Mouse (Mus musculus) frontal cortex, postnatal 36 days (tissue): ENCODE measurements at regions not wholly inside any gene's neighbourhood (a gene's known extent, or its start where the extent isn't known, plus 50 kb on each side); places are given as distances from the start of the nearest gene placed in this dataset.

Experiments used
- DNase-seq, 2 experiments: peaks; one replicate each; pipeline ENCODE4 v3.0.0; 2022; ENCODE audit warnings: low spot score in 2 of 2

GRCm38 (mm10) chr16:52601068-52601829 is 147.4 kb upstream of the Alcam start:
- DNase-seq, result no peak

- no peak for DNase-seq
These were observed 144.4 kb upstream of the Alcam start for GRCm38 (mm10) chr16:52598232-52598631.

DNA sequence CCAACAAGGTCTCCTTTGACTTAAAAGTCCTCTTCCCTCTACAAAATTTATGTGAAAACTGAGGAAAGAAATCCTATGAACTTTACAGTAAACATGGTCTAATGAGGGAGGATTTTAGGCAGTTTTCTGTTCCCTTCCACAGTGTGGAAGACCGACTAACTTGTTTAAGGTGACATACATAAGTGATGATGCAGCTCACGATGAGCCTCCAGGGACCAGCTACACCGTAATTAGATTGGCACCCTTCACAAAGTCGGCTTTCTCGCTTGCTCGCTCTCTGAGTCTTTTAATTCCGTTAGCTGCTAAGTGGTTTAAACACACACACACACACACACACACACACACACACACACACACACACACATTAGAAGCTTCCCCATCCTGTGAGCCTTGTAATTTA is 143.3 kb upstream of the Alcam start:
- no peak for DNase-seq

DNA sequence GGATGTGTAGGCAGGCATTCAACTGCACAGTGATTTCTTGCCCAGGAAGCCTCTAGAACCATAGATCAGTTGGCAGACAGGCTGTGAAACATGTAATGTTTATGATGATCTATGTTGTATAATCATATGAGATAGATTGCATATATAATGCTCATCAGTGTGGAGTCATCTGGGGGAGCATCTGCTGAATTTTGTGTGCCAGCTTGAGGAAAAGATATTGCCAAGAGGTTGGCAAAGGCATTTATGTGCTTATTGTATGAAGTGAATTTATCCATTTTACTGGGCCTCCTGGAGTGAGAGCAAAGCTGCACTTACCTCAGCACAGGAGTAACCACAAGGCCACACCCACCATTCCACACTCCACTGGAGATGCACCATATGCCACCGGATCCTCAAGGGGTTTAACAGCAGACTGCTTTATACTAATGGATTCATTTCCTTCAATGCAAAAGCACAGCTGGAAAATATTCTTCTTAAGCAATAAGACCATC is 134.5 kb upstream of the Alcam start:
- peak; percentile 8 to 48 for DNase-seq

- peak in 1 of 2 experiments; percentile 16 for DNase-seq
These were observed 115.2 kb upstream of the Alcam start for GRCm38 (mm10) chr16:52569078-52569477.

DNA sequence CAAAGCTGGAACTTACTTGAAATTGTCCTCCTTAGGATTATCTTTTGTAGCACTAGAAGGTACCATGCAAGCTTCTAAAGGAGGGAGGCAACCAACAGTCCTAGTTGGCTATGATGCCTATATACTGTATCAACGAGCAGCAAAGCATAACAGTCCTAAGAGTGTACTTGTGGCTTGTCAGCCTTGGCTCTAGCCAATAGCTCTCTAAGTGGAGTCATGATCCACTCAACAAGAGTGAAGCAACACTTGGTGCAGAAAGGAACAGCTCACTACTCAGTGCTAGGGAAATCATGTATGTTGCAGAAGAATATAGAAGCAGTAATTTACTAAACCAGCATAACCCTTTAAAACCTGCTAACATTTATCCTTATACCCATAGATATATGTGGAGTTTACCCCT is 82.4 kb upstream of the Alcam start:
- no peak for DNase-seq

- no peak for DNase-seq
These were observed 80.7 kb upstream of the Alcam start for GRCm38 (mm10) chr16:52534601-52535000.

GRCm38 (mm10) chr16:52532475-52533083 is 78.7 kb upstream of the Alcam start:
- DNase-seq, result no peak

- DNase-seq, result peak in 1 of 2 experiments; percentile 6
These were observed 59.9 kb upstream of the Alcam start for GRCm38 (mm10) chr16:52513546-52514409.

GRCm38 (mm10) chr16:52508633-52509379 is 54.9 kb upstream of the Alcam start:
- DNase-seq, result no peak
